Mouse (Mus musculus) adrenal gland, adult 2 months (tissue): ENCODE measurements around the gene Lin28b. TPM values are rescaled to one million over a fixed set of nuclear protein-coding genes. Genes with fewer than 3 reads are reported as not detected.

ENCODE experiments used
- polyA plus RNA-seq: library from polyadenylated mRNA; depleted of rRNA; stranded (reverse); fragments of >200 nt; gene quantifications from 2 replicates; pipeline ENCODE4 v1.2.3, GENCODE M21; 2012; rRNA removed
- total RNA-seq, 2 experiments: library from RNA; stranded (reverse); gene quantifications; 2 replicates each; pipeline ENCODE4 v1.2.3; 2021

Gene Lin28b
- total and polyA plus RNA-seq, 3 experiments = not detected

Other genes with a start within 250 kb of the Lin28b start
- gene Bves, start 150.6 kb downstream of the Lin28b start, total RNA-seq = under 1 TPM; 0.10 to 0.17 TPM
- gene Bves, start 150.6 kb downstream of the Lin28b start, polyA plus RNA-seq = 0.02 TPM in 1 of 2 replicates, not detected in the other
- gene Hace1, start 91.4 kb upstream of the Lin28b start, total RNA-seq = 10 to 100 TPM in 1 of 2 experiments, 1 to 10 TPM in 1; 6.2 to 10.1 TPM
- 1.8 and 2.3 TPM in 2 replicates for gene Hace1, start 91.4 kb upstream of the Lin28b start, polyA plus RNA-seq